Mouse (Mus musculus): Measurements from ENCODE around the gene Dock4. TPM values are rescaled to one million over a fixed set of nuclear protein-coding genes. Genes with fewer than 3 reads are reported as not detected.

The Dock4 gene
- polyA plus RNA-seq, 1 experiment from 2014 or later, result 0.61 TPM

GRCm38 (mm10) chr12:40552201-40552600 is 106.4 kb downstream of the Dock4 start:
- WGBS (ENCODE audit: insufficient replicate concordance), result 24% methylated on average over 1 of the region's 1 CpGs
- no peak for ATAC-seq (ENCODE audit: low read depth)
- Histone ChIP-seq H3K9me3 (replicated peaks) (no peaks in the 10 kb centered on the region), H3K4me2 (no peak overlapping the region), H3K27ac (no peak overlapping the region), H3K9ac (no peak overlapping the region), H3K4me3 (replicated peaks) (no peak overlapping the region), H3K36me3 (no peaks in the 10 kb centered on the region), H3K27me3 (no peaks in the 10 kb centered on the region), H3K4me1 (replicated peaks) (no peaks in the 10 kb centered on the region)
- DNase-seq, result no peak

DNA sequence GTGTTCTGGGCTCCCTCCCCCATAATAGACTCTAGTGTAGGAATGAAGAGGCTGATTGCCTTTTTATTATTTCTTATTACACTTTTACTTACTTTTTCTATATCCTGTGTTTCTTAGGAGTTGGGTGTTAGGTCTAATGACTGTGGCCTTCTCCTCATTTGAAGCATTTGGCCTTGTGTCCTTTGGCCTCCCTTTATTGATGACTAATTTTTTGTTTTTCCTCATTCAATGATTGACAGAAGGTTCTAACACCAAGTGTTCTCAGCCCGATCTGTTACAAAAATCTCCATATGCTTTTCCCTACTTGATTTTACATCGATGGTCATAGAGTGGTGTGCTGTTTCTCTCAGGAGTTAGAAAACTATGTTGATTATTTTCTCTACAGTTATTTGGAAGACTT is 108.2 kb downstream of the Dock4 start:
- H3K27me3 ChIP-seq, result no peaks in the 10 kb centered on the region
- H3K27ac ChIP-seq, result no peak overlapping the region
- WGBS (ENCODE audit: insufficient replicate concordance), result 70% methylated on average over 2 of the region's 2 CpGs
- ATAC-seq (ENCODE audit: low read depth) (no peak), DNase-seq (no peak)
- H3K36me3 ChIP-seq, result no peaks in the 10 kb centered on the region
- H3K9me3 ChIP-seq (replicated peaks), result no peaks in the 10 kb centered on the region
- H3K4me1 ChIP-seq (replicated peaks), result no peaks in the 10 kb centered on the region
- H3K9ac ChIP-seq, result no peak overlapping the region
- no peak overlapping the region for H3K4me3 ChIP-seq (replicated peaks)
- H3K4me2 ChIP-seq, result no peak overlapping the region

DNA sequence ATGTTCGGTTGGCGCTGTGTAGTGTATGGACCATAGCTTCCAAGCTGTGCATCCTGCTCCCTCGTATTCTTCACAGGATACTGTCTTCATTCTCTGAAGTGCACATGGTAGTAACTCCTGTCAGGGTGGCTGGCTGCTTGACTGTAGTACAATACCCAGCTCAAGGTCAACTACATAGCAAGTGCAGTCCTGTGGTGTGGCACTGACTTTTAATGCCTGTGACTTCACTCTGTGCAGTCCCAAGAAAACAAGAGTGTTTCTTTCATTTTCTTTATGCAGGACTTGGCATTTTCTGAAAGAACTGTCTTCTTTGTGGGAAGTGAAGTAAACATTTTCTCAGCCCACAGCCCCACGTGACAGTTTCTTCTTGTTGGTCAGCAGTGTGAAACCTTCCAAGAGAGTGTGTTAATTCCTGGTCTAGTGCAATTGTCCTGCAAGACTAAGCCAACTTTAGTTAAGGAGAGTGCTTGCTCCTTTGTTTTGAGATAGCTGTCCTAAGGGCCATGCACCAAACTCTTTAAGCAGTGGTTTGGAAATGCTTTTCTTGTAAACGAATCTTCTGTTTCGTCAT is 109.3 kb downstream of the Dock4 start:
- no peaks in the 10 kb centered on the region for H3K36me3 ChIP-seq
- no peak overlapping the region for H3K9ac ChIP-seq
- H3K4me3 ChIP-seq (replicated peaks), result no peak overlapping the region
- DNase-seq (no peak), ATAC-seq (ENCODE audit: low read depth) (no peak)
- no peak overlapping the region for H3K27ac ChIP-seq
- no peak overlapping the region for H3K4me2 ChIP-seq
- H3K4me1 ChIP-seq (replicated peaks), result no peaks in the 10 kb centered on the region
- 66% methylated on average over 6 of the region's 6 CpGs for WGBS (ENCODE audit: insufficient replicate concordance)
- H3K9me3 ChIP-seq (replicated peaks), result no peaks in the 10 kb centered on the region
- no peaks in the 10 kb centered on the region for H3K27me3 ChIP-seq

- Histone ChIP-seq H3K4me3 (replicated peaks) (no peak overlapping the region), H3K9me3 (replicated peaks) (no peaks in the 10 kb centered on the region), H3K36me3 (no peaks in the 10 kb centered on the region), H3K27ac (no peak overlapping the region), H3K9ac (no peak overlapping the region), H3K4me1 (replicated peaks) (no peaks in the 10 kb centered on the region), H3K27me3 (no peaks in the 10 kb centered on the region), H3K4me2 (0 out of 2 replicates have a peak overlapping the region, but pooled peaks have one; percentile 12)
- ATAC-seq (ENCODE audit: low read depth) (no peak), DNase-seq (no peak)
- 19% methylated on average over 3 of the region's 3 CpGs for WGBS (ENCODE audit: insufficient replicate concordance)
These were observed 112.8 kb downstream of the Dock4 start for GRCm38 (mm10) chr12:40558600-40558999.

GRCm38 (mm10) chr12:40559103-40559502 is 113.4 kb downstream of the Dock4 start:
- no peak; the same call in 1 of the 2 replicates for ATAC-seq (ENCODE audit: low read depth)
- H3K27me3 ChIP-seq, result no peaks in the 10 kb centered on the region
- no peaks in the 10 kb centered on the region for H3K4me1 ChIP-seq (replicated peaks)
- H3K9ac ChIP-seq, result no peak overlapping the region
- no peak overlapping the region for H3K4me3 ChIP-seq (replicated peaks)
- H3K9me3 ChIP-seq (replicated peaks), result no peaks in the 10 kb centered on the region
- H3K4me2 ChIP-seq, result 0 out of 2 replicates have a peak overlapping the region, but pooled peaks have one; percentile 12
- H3K36me3 ChIP-seq, result no peaks in the 10 kb centered on the region
- H3K27ac ChIP-seq, result no peak overlapping the region
- no peak for DNase-seq
- WGBS (ENCODE audit: insufficient replicate concordance), result 13% methylated on average over 11 of the region's 11 CpGs

DNA sequence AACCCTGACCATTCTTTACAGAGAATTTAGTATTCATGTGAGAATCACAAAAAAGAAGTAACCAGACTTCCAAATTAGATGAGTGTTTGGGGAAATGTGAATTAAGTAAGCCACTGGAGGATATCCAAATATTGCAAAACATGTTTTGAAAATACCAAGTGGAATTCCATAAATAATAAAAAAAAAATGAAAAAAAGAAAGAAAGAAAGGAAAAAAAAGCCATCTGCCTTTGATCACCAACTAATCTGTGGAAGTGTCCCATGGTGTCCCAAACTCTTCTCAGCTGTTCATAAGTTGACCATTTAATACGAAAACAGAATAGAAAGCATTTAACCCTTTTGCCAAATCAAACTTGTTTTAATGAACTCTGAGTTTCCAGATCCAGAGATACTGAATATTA is 118.0 kb downstream of the Dock4 start:
- Histone ChIP-seq H3K4me1 (replicated peaks) (no peaks in the 10 kb centered on the region), H3K9me3 (replicated peaks) (no peaks in the 10 kb centered on the region), H3K4me2 (no peak overlapping the region), H3K4me3 (replicated peaks) (no peak overlapping the region), H3K27me3 (no peaks in the 10 kb centered on the region), H3K36me3 (no peaks in the 10 kb centered on the region), H3K27ac (no peak overlapping the region), H3K9ac (no peak overlapping the region)
- ATAC-seq (ENCODE audit: low read depth), result no peak
- WGBS (ENCODE audit: insufficient replicate concordance), result 79% methylated on average over 1 of the region's 1 CpGs
- no peak for DNase-seq

DNA sequence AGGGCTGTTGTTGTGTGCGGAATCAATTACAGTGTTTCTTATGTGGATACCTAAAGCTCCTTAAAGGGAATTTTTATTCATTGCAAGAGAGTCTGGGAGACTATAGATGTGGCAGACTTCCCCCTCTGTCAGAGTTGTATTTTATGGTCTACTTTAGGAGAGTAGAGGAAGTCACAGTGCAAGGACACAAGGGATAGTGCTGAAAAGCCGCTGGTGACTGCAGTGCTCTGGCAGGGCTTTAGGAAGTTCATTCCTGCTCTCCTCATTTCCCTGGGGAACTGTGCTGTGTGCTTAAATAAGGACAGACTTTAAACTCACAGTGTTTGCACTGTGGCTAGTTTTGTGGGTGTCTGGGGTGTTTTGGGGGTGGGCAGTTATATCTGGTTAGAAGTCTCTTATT is 118.5 kb downstream of the Dock4 start:
- no peaks in the 10 kb centered on the region for H3K4me1 ChIP-seq (replicated peaks)
- WGBS (ENCODE audit: insufficient replicate concordance), result 43% methylated on average over 2 of the region's 2 CpGs
- no peaks in the 10 kb centered on the region for H3K27me3 ChIP-seq
- H3K27ac ChIP-seq, result no peak overlapping the region
- H3K4me2 ChIP-seq, result no peak overlapping the region
- H3K36me3 ChIP-seq, result no peaks in the 10 kb centered on the region
- H3K4me3 ChIP-seq (replicated peaks), result no peak overlapping the region
- DNase-seq (no peak), ATAC-seq (ENCODE audit: low read depth) (no peak)
- H3K9ac ChIP-seq, result no peak overlapping the region
- H3K9me3 ChIP-seq (replicated peaks), result no peaks in the 10 kb centered on the region

- WGBS (ENCODE audit: insufficient replicate concordance), result 81% methylated on average over 4 of the region's 4 CpGs
- no peaks in the 10 kb centered on the region for H3K27me3 ChIP-seq
- ATAC-seq (ENCODE audit: low read depth), result no peak
These were observed 122.7 kb downstream of the Dock4 start for GRCm38 (mm10) chr12:40568365-40568885.

GRCm38 (mm10) chr12:40568971-40569968 is 123.5 kb downstream of the Dock4 start:
- Histone ChIP-seq H3K27me3 (no peaks in the 10 kb centered on the region), H3K9ac (no peak overlapping the region), H3K4me1 (replicated peaks) (no peaks in the 10 kb centered on the region), H3K4me3 (replicated peaks) (no peak overlapping the region), H3K4me2 (no peak overlapping the region), H3K36me3 (no peaks in the 10 kb centered on the region), H3K27ac (no peak overlapping the region), H3K9me3 (replicated peaks) (no peaks in the 10 kb centered on the region)
- 47% methylated on average over 9 of the region's 9 CpGs for WGBS (ENCODE audit: insufficient replicate concordance)
- DNase-seq, result no peak
- ATAC-seq (ENCODE audit: low read depth), result no peak

More at GRCm38 (mm10) chr12:40568365-40568885, 122.7 kb downstream of the Dock4 start:
- DNase-seq, result no peak
- no peak overlapping the region for H3K9ac ChIP-seq
- H3K4me2 ChIP-seq, result no peak overlapping the region
- H3K27ac ChIP-seq, result no peak overlapping the region
- H3K9me3 ChIP-seq (replicated peaks), result no peaks in the 10 kb centered on the region
- H3K4me1 ChIP-seq (replicated peaks), result no peaks in the 10 kb centered on the region
- no peaks in the 10 kb centered on the region for H3K36me3 ChIP-seq
- H3K4me3 ChIP-seq (replicated peaks), result no peak overlapping the region

DNA sequence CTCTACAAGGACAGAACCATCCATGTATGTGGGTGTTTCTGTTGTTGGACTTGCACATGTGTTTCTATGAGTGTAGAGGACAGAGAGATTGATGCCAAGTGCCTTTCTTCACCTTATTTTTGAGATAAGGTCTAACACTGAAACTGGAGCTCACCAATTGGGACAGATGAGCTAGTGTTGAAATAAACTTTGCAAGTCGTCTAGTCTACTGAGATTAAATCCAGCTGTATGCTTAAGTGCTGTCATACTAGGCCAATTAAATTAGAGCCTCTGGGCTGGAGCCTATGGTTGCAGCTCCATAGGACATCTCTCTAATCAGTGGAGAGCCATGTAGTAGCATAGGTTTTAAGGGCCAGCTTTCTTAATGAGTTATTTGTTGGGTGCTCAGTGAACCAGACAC is 124.5 kb downstream of the Dock4 start:
- Histone ChIP-seq H3K27me3 (no peaks in the 10 kb centered on the region), H3K4me1 (replicated peaks) (no peaks in the 10 kb centered on the region), H3K27ac (no peak overlapping the region), H3K4me3 (replicated peaks) (no peak overlapping the region), H3K4me2 (no peak overlapping the region), H3K9ac (no peak overlapping the region), H3K9me3 (replicated peaks) (no peaks in the 10 kb centered on the region), H3K36me3 (no peaks in the 10 kb centered on the region)
- ATAC-seq (ENCODE audit: low read depth) (no peak), DNase-seq (no peak)
- WGBS (ENCODE audit: insufficient replicate concordance), result 39% methylated on average over 1 of the region's 1 CpGs

DNA sequence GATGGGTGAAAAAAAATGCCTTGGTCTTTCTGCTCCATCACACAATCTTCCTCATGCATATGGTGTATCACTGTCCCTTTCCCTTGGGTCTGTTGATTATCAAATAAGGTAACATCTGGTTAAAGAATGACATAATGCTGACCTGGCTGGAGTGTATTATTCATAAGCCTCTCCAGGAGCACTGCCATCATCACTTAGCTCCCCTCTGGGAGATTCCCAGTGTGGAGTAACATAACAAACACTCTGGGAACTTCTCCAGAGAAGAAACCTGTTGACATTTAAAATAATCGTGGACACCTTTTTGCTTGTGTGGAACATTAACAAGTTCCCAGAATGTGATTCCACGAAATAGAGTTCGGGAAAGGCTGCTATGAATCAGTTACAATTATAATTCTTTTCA is 128.3 kb downstream of the Dock4 start:
- no peak overlapping the region for H3K4me3 ChIP-seq (replicated peaks)
- WGBS (ENCODE audit: insufficient replicate concordance), result 62% methylated on average over 3 of the region's 3 CpGs
- H3K36me3 ChIP-seq, result no peaks in the 10 kb centered on the region
- no peaks in the 10 kb centered on the region for H3K9me3 ChIP-seq (replicated peaks)
- H3K9ac ChIP-seq, result no peak overlapping the region
- H3K4me2 ChIP-seq, result no peak overlapping the region
- H3K27ac ChIP-seq, result no peak overlapping the region
- H3K4me1 ChIP-seq (replicated peaks), result no peaks in the 10 kb centered on the region
- no peak for ATAC-seq (ENCODE audit: low read depth)
- DNase-seq, result no peak
- H3K27me3 ChIP-seq, result no peaks in the 10 kb centered on the region

Data from liver, embryonic 13.5 days (tissue).